Mouse (Mus musculus): ENCODE data around the gene Gja4. TPM values are rescaled to one million over a fixed set of nuclear protein-coding genes. Genes with fewer than 3 reads are reported as not detected.
A peak's percentile ranks its signal among the peaks of the same experiment; 100 is the strongest.

Gja4 gene
- total RNA-seq (2021), result 1 to 10 TPM; 1.5 to 1.7 TPM
- long read RNA-seq, partial matches to known transcripts, result 0 of 1 reads
- long read RNA-seq, other reads (novel, unspliced or antisense), result 1 of 1 reads

- DNase-seq (ENCODE audit: low spot score in 2 of 2), result peak; percentile 50 to 63
Observed at GRCm38 (mm10) chr4:127313861-127314260, at the start of gene Gja4. Gene Gja4 (minus strand): TSS chr4:127314039.

DNA sequence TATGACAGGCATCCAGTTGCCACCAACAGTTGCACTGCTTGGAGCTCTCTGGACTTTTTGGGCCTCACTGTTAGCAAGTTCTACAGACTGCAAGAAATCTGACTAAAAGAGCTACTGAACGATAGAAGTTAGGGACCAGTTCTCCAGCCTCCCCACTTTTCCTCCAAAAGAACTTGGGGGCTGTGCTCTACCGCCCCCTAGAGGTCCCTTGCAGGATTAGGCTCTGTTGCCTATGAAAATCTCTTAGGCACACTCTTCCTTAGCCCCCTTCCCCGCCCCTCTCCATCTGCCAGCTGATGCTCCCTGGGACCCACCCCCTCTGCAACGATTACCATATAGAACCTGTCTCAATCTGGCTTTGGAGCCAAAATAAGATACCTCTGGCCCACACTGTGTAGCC is 49.5 kb upstream of the Gja4 start:
- no peak for DNase-seq (ENCODE audit: low spot score in 2 of 2)

- no peak for DNase-seq (ENCODE audit: low spot score in 2 of 2)
Observed at GRCm38 (mm10) chr4:127362520-127362919, 48.7 kb upstream of the Gja4 start.

DNA sequence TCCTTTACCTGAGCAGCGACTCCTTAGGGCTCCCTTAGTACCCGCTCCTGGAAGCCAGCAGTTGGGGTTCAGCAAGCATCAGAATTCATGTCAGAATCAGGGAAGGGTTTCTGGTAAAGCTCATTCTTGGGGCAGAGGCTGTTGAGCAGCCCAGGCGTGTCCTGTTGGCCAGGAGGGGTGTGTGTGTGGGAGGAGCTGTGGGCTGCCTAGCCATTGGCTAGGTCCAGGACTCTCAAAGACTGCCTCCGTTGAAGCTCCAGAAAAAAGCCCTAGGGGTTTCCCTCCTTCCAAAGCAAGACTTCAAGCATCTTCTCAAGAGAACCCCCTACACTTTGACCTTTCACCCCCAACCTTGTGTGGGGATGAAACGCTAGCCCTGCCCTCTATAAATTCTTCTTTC is 44.2 kb upstream of the Gja4 start, which contains the start of gene Gjb5:
TSS of gene Gjb5 (minus strand) at position 164 of the 400 bp plus-strand sequence.
- no peak for DNase-seq (ENCODE audit: low spot score in 2 of 2)

- DNase-seq (ENCODE audit: low spot score in 2 of 2), result peak in 1 of 2 experiments; percentile 65
Observed at GRCm38 (mm10) chr4:127354506-127355485, 41.0 kb upstream of the Gja4 start.

DNA sequence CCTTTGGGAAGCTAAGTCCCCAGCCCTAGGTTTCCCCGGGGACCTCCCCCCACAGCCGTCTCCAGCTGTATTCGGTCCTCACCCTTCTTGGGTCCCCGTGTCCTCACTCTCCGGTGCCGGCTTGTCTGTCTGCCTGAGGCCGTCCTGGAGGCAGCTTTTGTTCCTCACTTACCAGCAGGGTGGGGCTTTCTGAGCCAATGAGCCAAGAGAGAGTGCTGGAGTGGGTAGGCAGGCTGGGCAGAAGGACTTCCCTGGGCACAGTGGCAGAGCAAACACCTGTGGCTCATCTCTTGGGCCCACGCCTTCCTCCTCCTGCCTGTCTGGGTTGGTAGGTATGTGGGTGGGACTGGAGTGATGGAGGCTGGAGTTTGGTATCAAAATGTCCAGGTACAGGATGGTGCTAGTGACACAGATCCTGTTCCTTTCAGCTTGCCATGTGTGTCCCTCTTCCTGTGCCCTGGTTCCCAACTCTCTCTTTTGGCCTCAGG is 40.2 kb upstream of the Gja4 start, which contains the start of gene Gjb4:
TSS of gene Gjb4 (minus strand) at position 131 of the 488 bp plus-strand sequence.
- peak in 1 of 2 experiments; percentile 12 for DNase-seq (ENCODE audit: low spot score in 2 of 2)

DNA sequence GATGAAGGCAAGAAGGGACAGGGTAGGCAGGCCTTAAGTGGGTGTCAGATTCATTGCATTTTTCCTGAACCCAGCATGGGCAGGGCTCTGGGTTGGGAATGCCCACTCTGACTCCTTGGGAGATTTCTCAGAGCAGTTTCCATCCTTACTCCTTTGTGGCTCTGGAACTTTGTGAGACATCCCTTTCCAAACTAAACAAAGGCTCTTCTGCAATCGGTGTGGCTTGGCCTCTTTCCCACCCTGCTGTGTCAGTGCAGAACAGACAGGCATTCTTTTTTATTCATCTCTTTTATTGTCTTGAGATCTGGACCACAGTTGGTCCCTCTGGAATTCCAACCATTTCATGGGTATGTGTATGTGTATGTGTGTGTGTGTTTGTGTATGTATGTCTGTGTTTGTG is 38.8 kb upstream of the Gja4 start:
- DNase-seq (ENCODE audit: low spot score in 2 of 2), result no peak

DNA sequence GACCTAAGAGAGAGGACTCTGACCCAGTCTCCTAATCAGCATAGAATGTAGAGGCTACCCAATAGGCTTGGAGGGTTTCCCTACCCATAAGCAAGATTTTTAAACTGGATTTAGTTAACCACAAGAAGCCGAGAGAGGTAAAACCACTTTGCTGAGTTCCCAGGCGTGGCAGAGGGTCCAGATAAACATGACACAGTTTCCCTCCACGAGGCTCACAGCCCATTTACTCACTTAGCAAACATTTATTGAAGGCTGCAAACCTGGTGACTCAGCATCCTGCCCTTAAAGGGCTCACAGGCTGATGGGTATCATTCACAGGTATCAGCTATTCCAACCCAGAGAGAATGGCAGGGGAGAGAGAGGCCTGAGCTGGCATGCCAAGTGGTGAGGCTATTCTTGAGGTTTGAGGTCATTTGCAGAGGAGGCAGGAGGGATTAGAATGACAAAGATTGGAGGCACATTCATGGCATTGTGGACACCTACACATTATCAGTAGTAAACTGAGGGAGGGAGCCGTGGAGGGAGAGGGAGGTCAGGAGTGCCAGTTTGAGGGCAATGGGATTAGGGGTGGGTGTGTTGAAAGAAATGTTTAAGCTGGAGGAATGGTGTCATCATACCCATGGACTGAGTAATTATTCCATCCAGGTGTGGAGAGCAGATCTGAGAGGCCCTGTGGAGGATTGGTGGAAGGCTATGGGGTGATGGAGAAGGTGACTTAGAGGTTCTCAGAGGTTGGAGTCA is 35.9 kb upstream of the Gja4 start:
- DNase-seq (ENCODE audit: low spot score in 2 of 2), result no peak

- DNase-seq (ENCODE audit: low spot score in 2 of 2), result no peak
Observed at GRCm38 (mm10) chr4:127345000-127345399, 31.2 kb upstream of the Gja4 start.

DNA sequence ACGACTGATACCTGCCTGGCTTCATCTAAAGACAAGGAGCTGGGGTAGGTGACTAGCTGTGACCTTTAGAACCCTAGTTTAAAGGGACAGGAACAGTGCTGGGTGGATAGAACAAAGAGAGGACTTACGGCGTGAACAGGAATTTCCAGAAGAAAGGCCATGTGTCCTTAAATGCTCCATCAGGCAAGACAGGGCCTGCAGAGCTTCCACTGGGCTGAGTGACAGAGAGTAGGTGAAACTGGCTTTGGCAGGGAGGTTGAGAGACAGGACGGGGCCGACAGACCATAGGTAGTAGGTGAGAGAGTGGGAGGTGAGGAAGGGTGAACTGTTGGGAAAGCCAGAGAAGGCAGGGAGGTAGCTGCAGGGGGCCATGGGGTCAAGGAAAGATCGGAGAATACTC is 27.5 kb upstream of the Gja4 start:
- DNase-seq (ENCODE audit: low spot score in 2 of 2), result no peak

- DNase-seq (ENCODE audit: low spot score in 2 of 2), result no peak
Observed at GRCm38 (mm10) chr4:127337668-127338067, 23.8 kb upstream of the Gja4 start.

GRCm38 (mm10) chr4:127334870-127335504 is 21.1 kb upstream of the Gja4 start:
- no peak for DNase-seq (ENCODE audit: low spot score in 2 of 2)

- DNase-seq (ENCODE audit: low spot score in 2 of 2), result no peak
Observed at GRCm38 (mm10) chr4:127331171-127331570, 17.3 kb upstream of the Gja4 start.

GRCm38 (mm10) chr4:127330181-127331100 is 16.6 kb upstream of the Gja4 start, which contains the start of gene Gjb3:
Gene Gjb3 (minus strand): TSS chr4:127330844.
- DNase-seq (ENCODE audit: low spot score in 2 of 2), result peak in 1 of 2 experiments; percentile 21

DNA sequence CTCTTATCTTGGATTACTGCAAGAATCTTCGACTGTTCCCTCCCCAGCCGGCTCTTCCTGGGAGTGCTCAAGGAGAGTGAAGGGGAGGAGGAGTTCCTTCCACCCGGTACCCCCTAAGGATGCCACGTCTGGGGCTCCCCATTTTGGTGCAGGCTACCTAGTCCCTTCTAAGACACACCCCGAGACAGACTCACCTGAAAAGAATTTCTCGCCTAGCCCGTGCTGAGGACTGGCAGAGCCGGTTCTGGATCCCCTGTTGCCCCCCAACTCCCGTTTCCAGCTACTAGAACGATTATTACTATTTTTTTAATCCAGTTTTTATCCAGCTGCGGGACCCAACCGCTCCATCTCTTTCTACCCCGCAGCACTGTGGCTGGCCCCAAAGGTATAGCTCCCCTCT is 15.9 kb upstream of the Gja4 start:
- no peak for DNase-seq (ENCODE audit: low spot score in 2 of 2)

DNA sequence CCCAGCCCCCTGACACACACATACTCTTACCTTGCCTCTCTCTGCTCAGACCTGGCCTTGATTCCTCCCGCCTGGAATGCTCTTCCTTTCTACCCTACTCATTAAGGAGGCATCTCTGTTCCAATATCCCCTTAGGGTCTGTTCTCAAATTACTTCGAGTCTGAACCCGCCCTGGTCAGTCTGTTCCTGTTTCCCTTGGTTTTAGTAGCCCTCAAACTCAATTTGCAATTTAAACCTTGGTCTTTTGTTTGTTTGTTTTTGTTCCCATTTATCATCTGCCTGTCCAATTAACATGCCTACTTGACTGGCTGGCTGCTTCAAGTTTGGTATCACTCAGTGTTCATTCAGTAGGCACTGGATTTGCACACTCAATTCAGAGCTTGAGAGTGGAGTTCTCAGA is 15.2 kb upstream of the Gja4 start:
- DNase-seq (ENCODE audit: low spot score in 2 of 2), result no peak

GRCm38 (mm10) chr4:127328378-127328777 is 14.5 kb upstream of the Gja4 start:
- no peak for DNase-seq (ENCODE audit: low spot score in 2 of 2)

- no peak for DNase-seq (ENCODE audit: low spot score in 2 of 2)
Observed at GRCm38 (mm10) chr4:127327749-127328148, 13.9 kb upstream of the Gja4 start.

- DNase-seq (ENCODE audit: low spot score in 2 of 2), result no peak
Observed at GRCm38 (mm10) chr4:127327258-127327657, 13.4 kb upstream of the Gja4 start.

DNA sequence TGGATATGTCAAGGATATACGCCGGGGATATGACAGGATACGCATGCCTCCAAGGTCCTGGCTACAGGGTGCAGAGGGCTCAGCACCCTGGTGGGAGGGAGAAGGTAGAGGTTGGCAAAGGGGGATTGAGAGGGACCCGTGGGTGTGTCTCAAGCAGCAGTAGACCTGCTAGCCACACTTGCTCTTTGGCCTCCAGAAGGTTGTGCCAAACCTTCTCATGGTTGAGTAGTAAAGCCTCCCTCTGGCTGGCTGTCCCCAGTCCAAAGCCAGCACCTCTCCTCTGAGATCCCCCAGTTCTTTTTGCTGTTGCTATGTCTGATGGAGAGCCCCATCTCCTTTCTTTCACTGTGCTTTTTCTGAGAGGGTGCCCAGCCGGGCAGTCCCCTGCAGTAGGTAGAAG is 11.4 kb upstream of the Gja4 start:
- DNase-seq (ENCODE audit: low spot score in 2 of 2), result no peak

Data from layer of hippocampus, adult 18-20 months (tissue).